27 mouse cellular contexts compared by ENCODE assay signal in genomic region chr15:25225936-25226335, GRCm38 (mm10).
"Had no signal": no experiment of that assay in that cellular context is flagged by ENCODE, and none has a peak within 500 bp of the region (broad histone marks: within the 10 kb centered on the region; RNA-seq: fewer than 3 reads in every experiment).

No protein-coding gene starts in this region.

- DNase-seq: cerebellum, adult 2 months; cerebellum, adult 8-10 months; cerebellum, adult 9-10 months; cerebellum, adult 9-11 months; cerebellum, postnatal 10 days; cerebellum, postnatal 14 days; cerebellum, postnatal 25 days; cerebellum, postnatal 36 days; forebrain, postnatal 0 days; gastrocnemius, adult 2 months; gastrocnemius, postnatal 10 days; gastrocnemius, postnatal 14 days; gastrocnemius, postnatal 25 days; gastrocnemius, postnatal 36 days; heart, adult 11 months; heart, adult 18-20 months; heart, adult 2 months had no signal

- H3K9me3 ChIP-seq: embryonic facial prominence, embryonic 10.5 days; embryonic facial prominence, embryonic 12.5 days; embryonic facial prominence, embryonic 13.5 days; embryonic facial prominence, embryonic 15.5 days; forebrain, embryonic 12.5 days; forebrain, embryonic 13.5 days; forebrain, embryonic 15.5 days had no signal

- H3K36me3 ChIP-seq: embryonic facial prominence, embryonic 10.5 days; embryonic facial prominence, embryonic 12.5 days; embryonic facial prominence, embryonic 13.5 days; embryonic facial prominence, embryonic 15.5 days; forebrain, embryonic 12.5 days; forebrain, embryonic 15.5 days had no signal

- H3K27me3 ChIP-seq: embryonic facial prominence, embryonic 12.5 days; embryonic facial prominence, embryonic 13.5 days; embryonic facial prominence, embryonic 15.5 days had no signal

- H3K4me3 ChIP-seq: embryonic facial prominence, embryonic 10.5 days; embryonic facial prominence, embryonic 12.5 days; embryonic facial prominence, embryonic 13.5 days; embryonic facial prominence, embryonic 15.5 days; erythroblast, embryonic 14.5 days; forebrain, embryonic 12.5 days; forebrain, embryonic 13.5 days; forebrain, embryonic 15.5 days; gastrocnemius, adult 2 months; heart, adult 2 months had no signal

- ATAC-seq: forebrain, embryonic 13.5 days; forebrain, embryonic 14.5 days; forebrain, embryonic 15.5 days; forebrain, embryonic 16.5 days; forebrain, postnatal 0 days had no signal

- H3K9ac ChIP-seq: embryonic facial prominence, embryonic 12.5 days; embryonic facial prominence, embryonic 13.5 days; embryonic facial prominence, embryonic 15.5 days; forebrain, embryonic 12.5 days; forebrain, embryonic 13.5 days; forebrain, embryonic 15.5 days; forebrain, postnatal 0 days had no signal

- H3K27ac ChIP-seq: embryonic facial prominence, embryonic 10.5 days; embryonic facial prominence, embryonic 12.5 days; embryonic facial prominence, embryonic 13.5 days; embryonic facial prominence, embryonic 15.5 days; forebrain, embryonic 12.5 days; forebrain, embryonic 13.5 days; forebrain, embryonic 15.5 days; gastrocnemius, adult 2 months; heart, adult 2 months had no signal

- H3K4me2 ChIP-seq: embryonic facial prominence, embryonic 12.5 days; embryonic facial prominence, embryonic 13.5 days; embryonic facial prominence, embryonic 15.5 days; forebrain, embryonic 12.5 days; forebrain, embryonic 13.5 days; forebrain, embryonic 15.5 days had no signal

- H3K4me1 ChIP-seq: embryonic facial prominence, embryonic 15.5 days had no signal
